Mouse (Mus musculus) CH12F3 (cell line): ENCODE measurements around the gene Srd5a1.

Source experiments
- in situ Hi-C: fragments of 300-500 bp; cut with MboI; formaldehyde crosslinking; loops from 2 replicates; pipeline ENCODE4 v1.14.3; 2020; ENCODE audit warnings: low sequenced_read_pairs

The Srd5a1 gene

GRCm38 (mm10) chr13:69545019-69545418 is 66.2 kb downstream of the Srd5a1 start:
- in situ Hi-C loops = loop anchor here (10.0 kb wide), 1 partner anchor 90 kb away; no protein-coding TSS in a partner anchor

DNA sequence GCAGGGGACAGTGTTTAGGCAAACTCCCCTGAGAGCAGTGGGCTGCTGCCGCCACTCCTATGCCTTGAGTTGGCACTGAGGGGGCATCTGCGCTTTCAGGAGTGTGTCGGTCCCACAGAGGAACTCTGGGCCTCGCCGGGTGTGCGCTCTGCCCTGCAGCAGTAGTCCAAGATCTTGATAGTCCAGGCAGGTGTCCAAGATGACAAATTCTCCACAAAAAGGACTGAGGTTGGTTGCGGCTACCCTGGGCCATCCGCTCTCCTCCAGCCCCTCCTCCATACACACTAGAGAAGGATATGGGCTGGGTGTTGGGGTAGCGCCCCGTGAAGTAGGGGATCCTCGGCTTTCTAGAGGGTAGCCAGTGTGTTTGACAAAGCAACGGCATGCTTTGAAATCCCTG is 67.6 kb downstream of the Srd5a1 start:
- in situ Hi-C loops = loop anchor here (10.0 kb wide), 1 partner anchor 91 kb away; no protein-coding TSS in a partner anchor

- in situ Hi-C loops = loop anchor here (10.0 kb wide), 1 partner anchor 92 kb away; no protein-coding TSS in a partner anchor
Measured at GRCm38 (mm10) chr13:69542571-69543352, 68.5 kb downstream of the Srd5a1 start.

DNA sequence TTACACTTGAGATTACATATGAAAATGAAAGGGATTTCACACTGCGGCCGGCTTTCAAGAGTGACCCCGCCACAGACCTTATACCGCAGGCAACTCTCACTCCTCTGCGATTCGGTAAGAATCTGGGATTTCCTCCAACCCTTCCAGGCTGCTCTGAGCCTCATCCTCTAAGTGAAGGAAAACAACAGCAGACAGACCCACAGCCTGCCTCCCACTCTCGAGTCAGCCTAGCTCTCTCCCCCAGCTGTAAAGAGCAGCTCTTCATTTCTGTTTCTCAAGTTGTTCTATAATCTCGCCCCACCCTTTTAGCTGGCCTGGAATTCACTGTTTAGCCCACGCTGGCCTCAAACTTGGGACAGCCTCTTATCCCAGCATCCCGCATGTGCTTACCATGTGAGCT is 69.5 kb downstream of the Srd5a1 start:
- in situ Hi-C loops = loop anchor here (10.0 kb wide), 1 partner anchor 93 kb away; no protein-coding TSS in a partner anchor

DNA sequence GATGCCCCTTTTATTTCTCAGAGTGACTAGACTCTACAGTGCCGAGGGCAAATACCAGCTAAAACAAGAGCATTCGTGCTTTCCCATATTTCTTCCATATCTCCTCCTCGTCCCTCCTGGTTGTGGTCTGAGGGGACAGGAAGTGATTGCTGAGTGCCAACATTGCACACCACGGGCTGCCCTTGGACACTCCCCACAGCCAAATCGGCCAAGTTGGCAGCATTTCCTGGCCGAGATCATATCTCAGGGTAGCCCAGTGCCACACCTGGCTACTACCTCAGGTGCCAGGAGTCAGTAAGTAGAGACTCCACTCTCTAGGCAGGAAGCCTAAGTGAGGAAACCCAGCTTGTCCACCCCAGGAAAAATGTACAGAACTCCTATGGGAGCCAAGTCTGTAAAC is 70.0 kb downstream of the Srd5a1 start:
- in situ Hi-C loops = loop anchor here (10.0 kb wide), 1 partner anchor 94 kb away; no protein-coding TSS in a partner anchor

GRCm38 (mm10) chr13:69538327-69538726 is 72.9 kb downstream of the Srd5a1 start:
- in situ Hi-C loops = no loop called here

DNA sequence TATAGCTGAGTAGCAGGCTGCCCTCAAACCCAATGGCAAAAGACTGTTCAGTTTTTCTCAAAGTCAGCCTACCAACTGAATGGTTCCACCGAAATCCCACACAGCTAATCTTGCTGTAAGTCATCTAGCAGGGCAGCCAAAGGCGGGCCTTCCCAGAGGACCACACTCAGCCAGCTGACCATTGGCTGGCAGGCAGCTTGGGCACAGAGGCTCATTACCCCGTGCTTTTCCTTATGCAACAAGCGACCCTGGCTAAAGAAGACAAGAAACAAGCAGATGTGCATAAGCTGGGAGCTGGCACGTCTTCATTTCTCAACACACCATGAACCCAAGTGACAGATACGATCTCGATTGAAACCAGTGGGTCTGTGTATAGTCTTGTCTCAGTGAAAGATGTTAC is 73.9 kb downstream of the Srd5a1 start:
- in situ Hi-C loops = no loop called here

DNA sequence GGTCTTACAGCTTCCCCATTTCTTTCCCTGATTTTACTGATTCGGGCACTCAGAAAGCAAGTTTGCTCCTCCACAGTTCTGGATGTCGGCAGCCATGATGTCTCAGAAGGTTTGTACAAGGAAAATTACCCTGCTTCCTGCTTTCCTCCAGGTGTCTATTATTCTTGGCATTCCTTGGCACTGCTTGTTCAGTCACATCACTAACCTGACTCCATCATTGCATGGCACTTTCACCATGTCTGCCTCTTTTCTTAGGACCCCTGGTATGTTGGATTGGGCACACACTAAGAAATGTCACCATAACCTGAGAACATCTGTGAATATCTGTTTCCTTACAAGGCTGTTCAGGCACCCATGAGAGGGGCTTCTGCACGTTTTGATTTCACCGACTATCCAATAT is 75.2 kb downstream of the Srd5a1 start:
- in situ Hi-C loops = no loop called here

DNA sequence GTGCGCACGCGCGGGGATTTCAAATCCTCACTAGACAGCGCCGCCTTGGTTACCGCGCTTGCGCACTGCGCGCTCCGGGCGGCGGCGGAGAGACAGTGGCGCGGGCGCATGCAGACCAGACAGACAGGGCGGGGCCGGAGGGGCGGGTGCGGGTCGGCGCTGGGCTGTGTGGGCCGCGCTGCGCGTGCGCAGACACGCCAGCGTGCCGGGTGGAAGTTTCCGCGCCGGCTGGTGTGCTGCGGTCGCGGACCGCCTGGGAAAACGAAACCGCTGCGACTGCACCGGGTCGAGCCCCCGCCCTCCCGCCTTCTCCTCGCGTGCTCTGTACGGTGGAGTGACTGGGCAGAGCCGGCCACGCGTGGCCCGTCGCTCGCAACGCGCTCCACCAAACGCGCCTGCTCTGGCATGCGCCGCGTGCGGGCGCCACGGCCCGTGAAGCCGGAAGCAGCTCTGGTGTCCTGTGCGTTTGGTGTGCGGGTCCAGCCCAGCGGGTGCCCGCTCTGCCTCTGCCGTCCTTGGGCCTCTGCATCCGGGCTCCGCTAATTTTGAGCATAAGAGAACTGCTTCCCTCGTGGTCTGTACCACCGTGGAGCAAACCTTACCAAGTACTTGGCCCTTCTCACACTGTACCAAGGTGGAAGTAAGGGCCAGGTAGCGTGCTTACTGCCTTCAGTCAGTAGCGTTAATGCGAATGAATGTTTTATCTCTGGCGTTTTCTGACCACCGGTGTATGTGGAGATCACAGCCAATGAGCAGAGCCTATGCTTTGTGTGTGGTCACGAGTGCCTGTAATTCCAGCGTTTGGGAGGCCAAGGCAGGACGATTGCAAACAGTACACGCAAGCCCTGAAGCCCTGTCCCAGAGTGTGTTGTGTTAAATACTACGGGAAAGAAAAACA is 76.3 kb downstream of the Srd5a1 start:
- in situ Hi-C loops = no loop called here

DNA sequence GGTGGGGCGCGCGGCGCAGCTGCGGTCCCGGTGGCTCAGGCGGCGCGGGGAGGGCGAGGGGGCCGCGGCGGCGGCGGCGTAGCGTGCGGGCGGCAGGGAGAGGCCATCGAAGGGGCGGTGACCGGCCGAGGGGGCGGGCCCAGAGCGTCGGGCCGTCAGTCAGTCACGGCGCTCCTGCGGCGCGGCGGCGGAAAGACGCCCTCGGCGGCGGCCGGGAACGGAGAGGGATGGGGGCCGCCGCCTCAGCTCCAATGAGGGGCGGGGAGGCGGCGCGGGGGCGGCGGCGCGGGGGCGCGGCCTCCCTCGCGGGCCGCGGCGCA is 76.9 kb downstream of the Srd5a1 start, which contains the start of gene Tent4a:
TSS of gene Tent4a (minus strand) at position 284 of the 320 bp plus-strand sequence.
- in situ Hi-C loops = no loop called here

GRCm38 (mm10) chr13:69533405-69534333 is 77.6 kb downstream of the Srd5a1 start, which contains the start of gene Nsun2:
Nsun2 (plus strand) TSS chr13:69533746.
- in situ Hi-C loops = no loop called here

DNA sequence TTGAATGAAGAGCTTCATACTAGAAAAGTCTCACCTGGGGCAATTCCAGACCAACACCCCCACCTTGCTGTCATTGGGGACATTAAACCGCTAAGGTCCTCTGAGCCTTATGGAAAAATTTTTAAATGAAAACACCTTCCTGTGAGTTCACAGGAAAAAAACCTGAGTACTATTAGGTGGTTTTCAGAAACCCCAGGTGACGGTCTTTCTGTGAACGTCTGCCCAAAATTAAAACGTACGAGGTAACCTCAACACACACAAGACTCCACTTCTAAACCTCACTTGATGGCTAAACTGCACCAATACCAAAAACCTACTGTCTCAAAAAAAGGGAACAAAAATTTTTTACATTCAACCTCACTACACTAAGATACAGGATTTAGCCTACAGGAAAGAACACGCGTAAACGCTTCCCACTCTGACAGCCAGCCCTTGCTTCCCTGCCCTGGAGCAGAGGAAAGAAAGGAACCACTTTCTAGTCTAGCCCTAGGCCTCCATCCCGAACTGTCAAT is 78.3 kb downstream of the Srd5a1 start:
- in situ Hi-C loops = no loop called here

DNA sequence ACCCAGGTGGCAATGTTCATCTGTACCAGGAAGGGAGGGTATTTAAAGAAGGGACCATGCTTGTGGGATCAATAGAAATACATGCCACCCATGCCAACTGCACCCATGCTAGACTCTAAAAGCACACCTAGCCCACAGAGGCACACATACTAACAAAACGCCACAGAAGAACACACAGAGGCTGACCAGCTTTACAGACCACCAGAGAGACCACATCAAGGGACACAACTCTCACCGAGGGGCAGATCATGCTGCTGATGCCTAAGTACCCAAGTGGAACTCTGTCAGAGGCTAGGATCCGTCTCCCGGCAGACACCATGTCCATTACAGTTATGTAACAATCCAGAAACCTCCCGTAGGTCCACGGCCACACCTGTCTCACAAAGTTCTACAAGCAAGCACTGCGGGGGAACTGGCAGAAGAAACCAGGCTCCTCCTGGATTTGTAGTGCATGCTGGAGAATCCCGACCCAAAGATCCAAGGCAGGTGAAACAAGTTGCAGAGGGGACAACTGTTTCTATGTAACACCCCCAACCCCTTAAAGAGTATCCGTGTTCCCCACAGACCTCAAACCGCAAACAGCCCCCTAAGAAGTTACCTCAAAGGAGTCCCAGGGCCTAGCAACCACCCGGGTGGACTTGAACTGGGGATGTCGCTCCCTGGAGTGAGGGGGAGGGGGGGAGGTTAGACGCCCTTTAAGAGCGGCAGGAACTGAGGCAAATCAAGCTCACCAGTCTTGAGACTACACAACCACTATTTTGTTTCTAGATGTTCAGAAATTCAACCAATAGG is 78.9 kb downstream of the Srd5a1 start:
- in situ Hi-C loops = no loop called here

DNA sequence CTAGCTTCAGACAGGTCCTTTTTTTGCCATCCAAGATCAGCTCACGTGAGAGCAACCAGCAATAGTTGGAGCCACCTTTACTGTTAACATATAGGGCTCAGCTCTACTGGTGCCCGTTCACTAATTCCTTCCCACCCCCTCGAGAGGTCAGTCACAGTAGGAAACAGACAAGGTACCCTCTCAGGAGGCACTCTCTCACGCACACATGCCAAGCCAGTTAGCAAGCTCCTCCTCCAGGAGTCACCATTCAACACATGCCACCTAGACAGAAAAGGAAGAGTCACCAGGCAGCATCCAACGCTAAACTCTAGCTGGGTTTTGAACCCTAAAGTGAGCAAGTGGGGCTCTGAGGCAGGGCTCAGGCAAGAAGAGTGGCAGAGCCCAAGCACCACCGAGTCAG is 79.8 kb downstream of the Srd5a1 start:
- in situ Hi-C loops = no loop called here

DNA sequence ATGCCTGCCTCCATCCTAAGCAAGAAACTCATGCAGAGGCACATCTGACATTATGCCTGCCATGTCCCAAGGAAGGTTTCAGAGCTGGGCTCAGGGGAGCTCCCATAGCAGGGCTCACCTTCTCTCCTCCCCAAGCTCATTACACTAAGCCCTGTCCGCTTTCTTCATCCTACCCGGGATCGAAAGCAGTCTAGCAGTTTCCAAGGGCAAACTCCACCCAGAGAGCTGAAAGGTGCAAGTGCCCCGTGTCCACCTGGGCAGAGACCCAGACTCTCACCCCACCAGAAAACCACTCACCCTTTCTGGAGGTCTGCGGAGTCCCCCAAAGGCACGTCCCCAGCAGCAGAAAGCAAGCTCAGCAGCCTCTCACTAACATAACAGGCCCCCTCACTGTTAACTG is 80.3 kb downstream of the Srd5a1 start:
- in situ Hi-C loops = no loop called here

DNA sequence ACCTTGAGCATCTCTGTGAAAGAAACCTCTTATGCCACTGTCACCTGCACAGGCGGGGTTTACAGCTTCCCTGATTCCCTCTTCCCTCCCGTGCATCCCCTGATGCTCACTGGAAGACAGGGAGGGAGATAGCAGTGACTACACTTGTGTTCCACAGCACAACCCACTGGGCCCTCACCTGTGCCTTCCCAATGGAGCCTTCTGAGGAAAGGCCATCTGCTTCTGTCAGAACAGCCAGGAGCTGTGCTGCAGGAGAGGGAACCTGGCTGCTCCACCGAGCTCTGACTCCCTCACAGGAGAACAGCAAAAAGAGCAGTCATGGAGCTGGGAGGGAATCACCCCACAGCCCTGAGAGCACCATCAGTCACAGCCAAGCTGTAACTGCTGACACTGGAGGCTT is 81.1 kb downstream of the Srd5a1 start:
- in situ Hi-C loops = no loop called here

- in situ Hi-C loops = no loop called here
Measured at GRCm38 (mm10) chr13:69528531-69528930, 82.7 kb downstream of the Srd5a1 start.

GRCm38 (mm10) chr13:69525867-69526266 is 85.4 kb downstream of the Srd5a1 start:
- in situ Hi-C loops = no loop called here

GRCm38 (mm10) chr13:69524158-69524530 is 87.1 kb downstream of the Srd5a1 start:
- in situ Hi-C loops = loop anchor here (25.0 kb wide), 1 partner anchor 937 kb away; the partner anchor contains the start of genes 1700001L19Rik, Fastkd3 and Mtrr
